Mouse (Mus musculus): ENCODE results near the gene Ugdh. TPM values are rescaled to one million over a fixed set of nuclear protein-coding genes. Genes with fewer than 3 reads are reported as not detected.

The Ugdh gene
- total RNA-seq, 2 experiments from 2014 or later = 16.7 to 17.8 TPM

GRCm38 (mm10) chr5:65434471-65435362 is 1.0 kb downstream of the Ugdh start:
- no peak for DNase-seq (ENCODE audit: low spot score)
- intact Hi-C loops (cut with DNase I) = loop anchor here (2.0 to 5.0 kb wide), 3 partner anchors 43 to 103 kb away; partner anchors contain the start of genes Gm43552, Smim14 and Ube2k

- no peak for DNase-seq (ENCODE audit: low spot score)
- intact Hi-C loops (cut with DNase I) = no loop called here
These were observed 6.3 kb downstream of the Ugdh start for GRCm38 (mm10) chr5:65429441-65429840.

DNA sequence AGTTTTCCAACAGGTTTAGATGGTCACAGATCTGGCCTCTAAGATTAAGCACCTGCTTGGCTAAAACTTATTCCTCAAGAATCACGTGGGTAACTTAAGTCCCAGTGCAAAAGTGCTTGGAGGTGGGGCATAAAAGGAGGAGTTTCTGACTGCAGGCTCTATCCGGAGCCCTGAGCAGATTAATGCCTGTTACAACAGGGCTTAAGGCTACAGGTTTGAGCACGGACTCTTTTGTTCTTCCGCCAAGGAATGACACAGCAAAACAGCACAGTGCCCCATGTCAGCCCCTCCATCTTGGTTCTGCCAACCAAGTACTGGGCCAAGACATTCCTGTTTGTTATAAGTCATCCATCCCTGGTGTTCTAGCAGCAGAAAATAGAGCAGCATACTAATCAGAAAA is 7.4 kb downstream of the Ugdh start:
- no peak for DNase-seq (ENCODE audit: low spot score)
- intact Hi-C loops (cut with DNase I) = no loop called here

- no peak for DNase-seq (ENCODE audit: low spot score)
- intact Hi-C loops (cut with DNase I) = no loop called here
These were observed 10.5 kb downstream of the Ugdh start for GRCm38 (mm10) chr5:65425251-65425650.

DNA sequence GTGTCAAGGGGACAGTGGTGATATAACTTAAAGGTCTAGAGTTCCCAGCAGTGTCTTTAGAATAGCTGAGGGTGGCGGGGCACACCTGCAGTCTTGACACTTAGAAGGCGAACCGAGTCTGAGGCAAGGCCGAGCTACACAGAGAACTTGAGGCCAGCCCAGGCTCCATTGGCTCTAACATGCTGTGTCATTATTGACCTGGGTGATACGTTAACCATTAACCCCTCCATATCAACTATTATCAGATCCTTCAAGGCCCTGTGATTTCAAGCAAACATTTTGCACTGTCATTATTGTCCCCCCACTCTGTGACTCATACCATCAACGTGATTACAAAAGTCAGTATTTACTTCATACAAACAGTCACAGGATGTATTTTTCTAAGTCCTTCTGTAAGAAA is 11.5 kb downstream of the Ugdh start:
- DNase-seq (ENCODE audit: low spot score) = no peak
- intact Hi-C loops (cut with DNase I) = no loop called here

DNA sequence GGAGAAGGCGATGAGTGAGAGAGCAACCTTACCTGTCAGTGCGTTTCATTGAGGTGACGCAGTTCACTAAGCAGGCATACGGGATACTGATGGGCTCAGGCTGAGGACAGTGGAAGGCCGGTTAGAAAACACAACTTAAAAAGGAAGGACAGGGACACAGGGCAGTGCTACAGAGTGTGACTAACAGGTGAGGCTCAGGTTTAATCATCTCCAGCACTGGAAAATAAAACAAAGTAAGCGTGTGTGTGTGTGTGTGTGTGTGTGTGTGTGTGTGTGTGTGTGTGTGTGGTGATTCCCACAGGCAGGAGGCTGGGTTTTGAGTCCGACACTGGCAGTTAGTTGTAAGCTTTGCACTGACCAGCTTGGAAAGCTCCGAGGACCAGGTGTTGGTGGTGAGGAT is 12.9 kb downstream of the Ugdh start:
- intact Hi-C loops (cut with DNase I) = no loop called here

GRCm38 (mm10) chr5:65420822-65421221 is 14.9 kb downstream of the Ugdh start:
- intact Hi-C loops (cut with DNase I) = no loop called here
- DNase-seq (ENCODE audit: low spot score) = no peak

More for the DNA sequence above, 12.9 kb downstream of the Ugdh start:
- DNase-seq (ENCODE audit: low spot score) = no peak

GRCm38 (mm10) chr5:65419136-65419535 is 16.6 kb downstream of the Ugdh start:
- intact Hi-C loops (cut with DNase I) = no loop called here
- DNase-seq (ENCODE audit: low spot score) = no peak

- no peak for DNase-seq (ENCODE audit: low spot score)
- intact Hi-C loops (cut with DNase I) = no loop called here
These were observed 19.9 kb downstream of the Ugdh start for GRCm38 (mm10) chr5:65415653-65416458.

DNA sequence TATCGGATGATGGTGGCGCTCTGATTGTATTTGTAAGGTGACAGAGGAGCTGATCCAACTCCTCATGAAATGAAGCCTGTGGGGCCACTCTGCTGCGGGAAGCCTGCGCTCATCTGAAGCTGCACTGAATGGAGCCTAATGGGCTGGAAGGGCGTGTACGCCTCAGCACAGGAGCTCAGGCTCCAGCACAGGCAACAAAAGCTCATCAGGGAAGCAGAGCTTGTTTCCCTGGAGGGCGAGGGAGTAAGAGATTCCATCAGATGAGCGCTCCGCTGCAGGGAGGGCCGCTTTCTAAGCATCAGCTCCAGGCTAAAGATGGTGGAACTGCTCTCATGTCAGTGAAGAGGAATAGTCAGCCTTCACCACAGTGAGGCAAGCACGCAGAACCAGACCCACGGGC is 27.8 kb downstream of the Ugdh start:
- no peak for DNase-seq (ENCODE audit: low spot score)
- intact Hi-C loops (cut with DNase I) = no loop called here

DNA sequence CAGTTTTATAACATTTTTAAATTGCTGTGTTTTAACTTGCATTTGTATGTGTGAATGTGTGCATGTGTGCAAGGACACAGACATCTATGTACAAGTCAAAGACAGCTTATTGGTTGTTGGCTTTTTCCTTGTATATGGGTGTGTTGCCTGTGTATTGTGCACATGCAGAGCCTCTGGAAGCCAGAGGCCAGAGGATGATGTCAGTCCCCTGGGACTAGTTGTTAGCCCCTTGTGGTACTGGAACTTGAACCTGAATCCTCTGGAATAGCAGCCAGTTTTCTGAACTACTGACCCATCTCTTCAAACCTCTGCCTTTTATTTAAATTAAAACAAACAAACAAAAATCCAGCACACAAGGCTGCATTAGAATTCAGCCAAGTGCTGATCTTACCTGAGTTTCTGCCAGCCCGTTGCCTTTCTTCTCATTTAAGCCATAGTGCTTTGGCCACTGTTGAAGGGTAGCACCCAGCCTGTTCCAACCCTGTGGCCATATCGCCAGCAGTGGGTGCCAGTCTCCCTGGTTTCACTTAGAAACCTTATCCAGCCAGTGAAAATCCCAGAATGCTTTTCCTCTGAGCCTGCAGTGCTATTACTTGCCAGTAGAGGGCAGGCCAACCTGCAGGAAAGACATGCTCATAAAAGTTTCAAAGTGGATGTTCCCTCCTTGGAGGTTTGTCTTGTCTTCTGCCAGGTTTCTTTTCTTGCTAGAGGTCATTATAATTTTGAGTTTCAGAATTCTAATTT is 34.3 kb downstream of the Ugdh start:
- intact Hi-C loops (cut with DNase I) = loop anchor here (1.0 to 5.0 kb wide), 3 partner anchors 131 to 366 kb away; no protein-coding TSS in a partner anchor
- DNase-seq (ENCODE audit: low spot score) = peak; percentile 47

- intact Hi-C loops (cut with DNase I) = loop anchor here (10.0 kb wide), 1 partner anchor 390 kb away; no protein-coding TSS in a partner anchor
- DNase-seq (ENCODE audit: low spot score) = no peak
These were observed 41.3 kb downstream of the Ugdh start for GRCm38 (mm10) chr5:65394425-65394824.

GRCm38 (mm10) chr5:65391753-65392152 is 44.0 kb downstream of the Ugdh start:
- intact Hi-C loops (cut with DNase I) = loop anchor here (2.0 to 10.0 kb wide), 2 partner anchors 55 to 387 kb away; no protein-coding TSS in a partner anchor
- DNase-seq (ENCODE audit: low spot score) = no peak

DNA sequence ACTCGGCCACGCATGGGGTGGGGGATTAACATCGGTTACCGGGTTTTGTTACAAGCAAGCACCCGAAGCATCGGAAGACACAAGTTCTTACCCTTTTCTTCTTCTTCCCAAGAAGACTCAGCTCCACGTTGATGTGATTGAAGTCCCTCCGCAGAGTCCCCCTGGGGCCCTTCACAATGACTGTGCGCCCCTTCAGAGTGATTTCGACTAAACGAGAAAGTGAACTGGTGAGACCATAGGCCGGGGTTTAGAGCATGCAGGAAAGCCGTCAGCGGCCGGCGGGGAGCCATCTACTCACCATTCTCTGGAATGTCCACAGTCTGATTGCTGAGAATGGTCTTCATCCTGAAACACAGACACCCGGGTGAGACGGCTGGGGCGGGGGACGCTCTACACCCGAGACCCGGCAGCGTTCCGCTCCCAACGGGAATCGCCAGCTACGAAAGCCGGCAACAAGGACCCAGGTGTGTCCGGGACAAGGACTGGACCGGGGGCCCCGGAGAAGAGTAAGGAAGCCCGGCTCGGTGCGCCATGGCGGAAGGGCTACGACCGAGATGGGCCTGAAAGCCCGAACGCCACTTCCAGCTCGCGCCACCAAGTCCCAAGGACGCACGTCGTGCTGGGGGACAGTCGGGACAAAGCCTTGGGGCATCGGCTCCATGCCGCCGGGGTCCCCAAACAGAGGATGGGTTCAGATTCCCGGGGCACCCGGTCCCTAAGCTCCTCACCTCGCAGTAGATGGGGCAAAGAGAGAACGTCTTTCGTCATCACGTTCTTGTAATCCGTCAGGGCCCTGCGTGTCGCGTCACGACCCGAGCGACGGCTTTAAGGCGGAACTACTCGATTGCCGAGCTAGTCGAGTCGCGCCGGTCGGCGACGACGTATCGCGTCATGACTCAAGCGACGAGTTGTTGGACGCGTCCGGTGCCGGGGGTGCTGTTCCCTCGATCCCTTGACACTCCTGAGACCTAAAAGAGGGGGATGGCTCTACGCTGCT is 44.8 kb downstream of the Ugdh start, which contains the start of the genes Rpl9 and Lias:
Rpl9 (minus strand) TSS at position 797 of the 997 bp plus-strand sequence.
Lias (plus strand) TSS at position 850 of the 997 bp plus-strand sequence.
- intact Hi-C loops (cut with DNase I) = loop anchor here (2.0 to 10.0 kb wide), 2 partner anchors 54 to 386 kb away; no protein-coding TSS in a partner anchor

GRCm38 (mm10) chr5:65387008-65387867 is 48.5 kb downstream of the Ugdh start:
- DNase-seq (ENCODE audit: low spot score) = no peak
- intact Hi-C loops (cut with DNase I) = no loop called here

More for the DNA sequence above, 44.8 kb downstream of the Ugdh start, which contains the start of the genes Rpl9 and Lias:
- DNase-seq (ENCODE audit: low spot score) = peak; percentile 95

GRCm38 (mm10) chr5:65385704-65386103 is 50.0 kb downstream of the Ugdh start:
- intact Hi-C loops (cut with DNase I) = no loop called here
- DNase-seq (ENCODE audit: low spot score) = no peak

GRCm38 (mm10) chr5:65374746-65375145 is 61.0 kb downstream of the Ugdh start:
- DNase-seq (ENCODE audit: low spot score) = no peak
- intact Hi-C loops (cut with DNase I) = no loop called here
